In genomic region chr14:86681951-86682350, GRCm38 (mm10) we compare ENCODE assay signal across 29 mouse cellular contexts.
A peak's percentile ranks its signal among the peaks of the same experiment; 100 is the strongest.
DNase-seq lines count a peak whose midpoint lies in the region; ATAC-seq and TF ChIP-seq lines count a peak whose summit lies in the region.
"Had no signal": no experiment of that assay in that cellular context is flagged by ENCODE, and none has a peak within 500 bp of the region (broad histone marks: within the 10 kb centered on the region; RNA-seq: fewer than 3 reads in every experiment).

No protein-coding gene starts in this region.

- DNase-seq in thymus, postnatal 14 days: peak; percentile 21
- no peak for DNase-seq in thymus, postnatal 4 days
- DNase-seq in left cerebral cortex, postnatal 25 days (ENCODE audit: low spot score in 2 of 2): no peak
- no peak for DNase-seq in heart, postnatal 36 days
- DNase-seq in heart, adult 2 months: no peak
- DNase-seq: adrenal gland, postnatal 10 days; cerebellum, adult 11 months; cerebellum, adult 9-11 months; embryo, embryonic 11 days; gastrocnemius, postnatal 14 days; kidney, adult 9 months; kidney, postnatal 14 days; layer of hippocampus, adult 9-11 months; lung, postnatal 4 days; right cerebral cortex, adult 18-20 months had no signal

- H3K27me3 ChIP-seq in heart, adult 2 months (ENCODE audit: control insufficient read depth, insufficient read depth, low read length): no peaks in the 10 kb centered on the region
- H3K27me3 ChIP-seq: embryonic facial prominence, embryonic 12.5 days; heart, embryonic 15.5 days; hindbrain, embryonic 12.5 days; limb, embryonic 13.5 days; lung, embryonic 15.5 days; midbrain, embryonic 13.5 days had no signal

- H3K79me2 ChIP-seq in heart, adult 2 months (replicated peaks; ENCODE audit: control insufficient read depth, insufficient read depth, low read length): no peaks in the 10 kb centered on the region

- H3K27ac ChIP-seq in heart, adult 2 months: no peak overlapping the region
- H3K27ac ChIP-seq: embryonic facial prominence, embryonic 12.5 days; heart, embryonic 10.5 days; heart, embryonic 15.5 days; hindbrain, embryonic 12.5 days; hindbrain, postnatal 0 days; left cerebral cortex, adult 2 months; limb, embryonic 13.5 days; lung, embryonic 15.5 days; midbrain, embryonic 13.5 days had no signal

- no peaks in the 10 kb centered on the region for H3K36me3 ChIP-seq in heart, adult 2 months (ENCODE audit: control insufficient read depth, insufficient read depth, low read length)
- H3K36me3 ChIP-seq: embryonic facial prominence, embryonic 12.5 days; heart, embryonic 10.5 days; heart, embryonic 15.5 days; hindbrain, embryonic 12.5 days; limb, embryonic 13.5 days; lung, embryonic 15.5 days; midbrain, embryonic 13.5 days had no signal

- H3K4me3 ChIP-seq in heart, adult 2 months: no peak overlapping the region
- H3K4me3 ChIP-seq: embryonic facial prominence, embryonic 12.5 days; heart, embryonic 10.5 days; heart, embryonic 15.5 days; hindbrain, embryonic 12.5 days; left cerebral cortex, adult 2 months; limb, embryonic 13.5 days; lung, embryonic 15.5 days; midbrain, embryonic 13.5 days had no signal

- no peaks in the 10 kb centered on the region for H3K4me1 ChIP-seq in heart, adult 2 months (ENCODE audit: control insufficient read depth, insufficient read depth, low read length)
- H3K4me1 ChIP-seq: heart, embryonic 15.5 days; limb, embryonic 13.5 days had no signal

- peak; percentile 82 for ATAC-seq in CD4-positive, CD25-positive, alpha-beta regulatory T cell, adult 4 months
- peak; percentile 74 for ATAC-seq in activated CD4-positive, CD25-positive, alpha-beta regulatory T cell, adult 4 months
- peak; percentile 48; the same call in 1 of the 2 replicates for ATAC-seq in neutrophil, adult 5-6 weeks (ENCODE audit: extremely low read depth, insufficient number of reproducible peaks, low FRiP score, poor library complexity, severe bottlenecking)
- ATAC-seq: forebrain, embryonic 14.5 days; hindbrain, postnatal 0 days; intestine, postnatal 0 days; midbrain, embryonic 13.5 days had no signal

- TF ChIP-seq EP300 in heart, adult 2 months (IDR thresholded peaks at IDR 0.05; ENCODE audit: insufficient read depth, low read depth, low read length): no peak

- TF ChIP-seq CTCF in heart, adult 2 months (IDR thresholded peaks at IDR 0.05): no peak

- H3K9ac ChIP-seq in heart, adult 2 months (ENCODE audit: low read depth, low read length): no peak overlapping the region
- H3K9ac ChIP-seq: embryonic facial prominence, embryonic 12.5 days; heart, embryonic 15.5 days; hindbrain, embryonic 12.5 days; limb, embryonic 13.5 days; lung, embryonic 15.5 days; midbrain, embryonic 13.5 days had no signal

- intact Hi-C loops in left cerebral cortex, postnatal 25 days (cut with DNase I): no loop called here
- intact Hi-C loops in heart, postnatal 36 days (cut with DNase I): loop anchor here (5.0 kb wide), 1 partner anchor 635 kb away; no protein-coding TSS in a partner anchor
- intact Hi-C loops in heart, adult 2 months (cut with DNase I): no loop called here

- TF ChIP-seq POLR2A in heart, adult 2 months (IDR thresholded peaks at IDR 0.05; ENCODE audit: insufficient read depth, low read depth, low read length): no peak
